Mouse (Mus musculus) CH12.LX (cell line): ENCODE measurements at regions not wholly inside any gene's neighbourhood (a gene's known extent, or its start where the extent isn't known, plus 50 kb on each side); places are given as distances from the start of the nearest gene placed in this dataset.

ENCODE experiments used
- DNase-seq: peaks from one replicate; pipeline ENCODE4 v3.0.0-alpha.2; 2013; ENCODE audit errors: extremely low read depth
- H3K27ac ChIP-seq: 2 replicates; pipeline ENCODE4 v1.5.1; 2012; ENCODE audit warnings: low read depth, mild to moderate bottlenecking, control low read depth, moderate library complexity; ENCODE audit not compliant: insufficient read depth
- H3K27me3 ChIP-seq: replicated peaks from 2 replicates; pipeline ENCODE3; 2012; ENCODE audit warnings: inconsistent platforms
- H3K36me3 ChIP-seq, 2 experiments: replicated peaks in 1 of 2; 2 replicates each; pipeline versions ENCODE3 to v1.6.1; 2012; ENCODE audit warnings: inconsistent platforms in 1 of 2, low read length in 1 of 2, mild to moderate bottlenecking in 1 of 2, mixed read lengths in 1 of 2, moderate library complexity in 1 of 2; ENCODE audit not compliant: control insufficient read depth in 1 of 2, insufficient read depth in 1 of 2
- H3K4me1 ChIP-seq, 2 experiments: 2 replicates each; pipeline ENCODE4 v1.6.1; 2012; ENCODE audit warnings: inconsistent platforms in 1 of 2, moderate library complexity in 1 of 2; ENCODE audit not compliant: insufficient read depth in 2 of 2, control insufficient read depth in 1 of 2
- H3K4me2 ChIP-seq: 2 replicates; pipeline ENCODE4 v1.6.1; 2012; ENCODE audit warnings: low read depth, mild to moderate bottlenecking, control low read depth; ENCODE audit not compliant: poor library complexity, insufficient read depth, severe bottlenecking
- H3K4me3 ChIP-seq, 3 experiments: fragments of 150-350 bp in 1 of 3; sonication (generic) in 1 of 3; replicated peaks in 1 of 3; 2 replicates each; pipeline versions ENCODE3 to v1.5.1; 2011 to 2012; ENCODE audit warnings: low read depth in 2 of 3, low read length in 2 of 3, mild to moderate bottlenecking in 2 of 3, moderate library complexity in 2 of 3, control low read depth in 1 of 3, improper control_type of control experiment in 1 of 3, inconsistent platforms in 1 of 3, mixed read lengths in 1 of 3; ENCODE audit not compliant: poor library complexity in 1 of 3
- H3K79me2 ChIP-seq: replicated peaks from 2 replicates; pipeline ENCODE4 v1.6.1; 2012; ENCODE audit warnings: mild to moderate bottlenecking, moderate library complexity; ENCODE audit not compliant: control insufficient read depth, poor library complexity, insufficient read depth, severe bottlenecking; ENCODE audit errors: extremely low read depth
- H3K9ac ChIP-seq: 2 replicates; pipeline ENCODE4 v1.6.1; 2012; ENCODE audit warnings: low read depth, mild to moderate bottlenecking, control low read depth, moderate library complexity; ENCODE audit not compliant: insufficient read depth
- H3K9me3 ChIP-seq: replicated peaks from 2 replicates; pipeline ENCODE3; 2012; ENCODE audit warnings: low read length, inconsistent platforms, mixed read lengths
- BHLHE40 ChIP-seq: IDR thresholded peaks from 2 replicates; pipeline ENCODE4 v1.6.1; 2011; ENCODE audit warnings: mild to moderate bottlenecking, low read depth, low read length, improper control_type of control experiment
- CHD2 ChIP-seq: IDR thresholded peaks from 2 replicates; pipeline ENCODE4 v1.6.1; 2011; ENCODE audit warnings: low read length, improper control_type of control experiment
- E2F4 ChIP-seq: IDR thresholded peaks from 2 replicates; pipeline ENCODE4 v1.6.1; 2011; ENCODE audit warnings: low read depth, low read length, improper control_type of control experiment; ENCODE audit not compliant: insufficient replicate concordance
- ETS1 ChIP-seq: conservative IDR thresholded peaks from 2 replicates; pipeline ENCODE4 v1.6.1; 2012; ENCODE audit warnings: low read depth, mild to moderate bottlenecking, inconsistent platforms, low read length, improper control_type of control experiment, moderate library complexity
- IRF4 ChIP-seq: IDR thresholded peaks from 2 replicates; pipeline ENCODE4 v1.6.1; 2014; ENCODE audit warnings: low read depth, mild to moderate bottlenecking, inconsistent platforms, low read length, improper control_type of control experiment
- JUN ChIP-seq: IDR thresholded peaks from 2 replicates; pipeline ENCODE4 v1.6.1; 2011; ENCODE audit warnings: low read depth, mild to moderate bottlenecking, low read length, improper control_type of control experiment, moderate library complexity; ENCODE audit not compliant: insufficient read depth
- MAFK ChIP-seq: IDR thresholded peaks from 2 replicates; pipeline ENCODE4 v1.6.1; 2011; ENCODE audit warnings: low read length, improper control_type of control experiment; ENCODE audit not compliant: insufficient replicate concordance
- NELFE ChIP-seq: IDR thresholded peaks from 2 replicates; pipeline ENCODE4 v1.6.1; 2011; ENCODE audit warnings: low read depth, low read length, improper control_type of control experiment
- PAX5 ChIP-seq: IDR thresholded peaks from 2 replicates; pipeline ENCODE4 v1.6.1; 2012; ENCODE audit warnings: low read length, inconsistent platforms, mixed read lengths
- RCOR1 ChIP-seq: conservative IDR thresholded peaks from 2 replicates; pipeline ENCODE4 v1.6.1; 2012; ENCODE audit warnings: low read depth, mild to moderate bottlenecking, inconsistent platforms, low read length, improper control_type of control experiment
- USF2 ChIP-seq: conservative IDR thresholded peaks from 2 replicates; pipeline ENCODE4 v1.6.1; 2011; ENCODE audit warnings: low read depth, low read length, improper control_type of control experiment
- ZMIZ1 ChIP-seq: IDR thresholded peaks from 2 replicates; pipeline ENCODE4 v1.6.1; 2012; ENCODE audit warnings: low read depth, mild to moderate bottlenecking, inconsistent platforms, low read length, improper control_type of control experiment
- dilution Hi-C: fragments of 300-500 bp; cut with MboI; formaldehyde crosslinking; loops from 2 replicates; pipeline ENCODE4 v1.14.3; 2020; ENCODE audit warnings: low sequenced_read_pairs; ENCODE audit not compliant: extremely low pct_unique_long_range_greater_than_20kb, extremely low pct_ligation_motif_present
- in situ Hi-C: fragments of 300-500 bp; cut with MboI; formaldehyde crosslinking; loops from 3 replicates; pipeline ENCODE4 v1.14.3; 2019; ENCODE audit warnings: low sequenced_read_pairs, low pct_ligation_motif_present, low pct_unique_long_range_greater_than_20kb, mixed read lengths

- Histone ChIP-seq H3K27me3 (peaks cover 82% of the 10 kb centered on the region), H3K9me3 (no peaks in the 10 kb centered on the region), H3K9ac (no peak overlapping the region)
- dilution Hi-C loops = no loop called here
- in situ Hi-C loops = no loop called here
- TF ChIP-seq USF2 (no peak), ZMIZ1 (no peak), BHLHE40 (no peak), IRF4 (no peak), MAFK (no peak), RCOR1 (no peak), ETS1 (no peak), PAX5 (no peak), CHD2 (no peak)
- TF ChIP-seq, all 38 proteins: peak for 0
- H3K36me3 ChIP-seq = no peaks in the 10 kb centered on the region
- no peak overlapping the region for H3K4me2 ChIP-seq
- H3K79me2 ChIP-seq = no peaks in the 10 kb centered on the region
- no peak overlapping the region for H3K4me3 ChIP-seq
- no peak overlapping the region for H3K27ac ChIP-seq
- no peaks in the 10 kb centered on the region for H3K4me1 ChIP-seq
- DNase-seq = no peak
Observed at GRCm38 (mm10) chr7:136016918-136017317, 300.8 kb upstream of the Mki67 start.

- in situ Hi-C loops (no loop called here), dilution Hi-C loops (no loop called here)
- Histone ChIP-seq H3K36me3 (no peaks in the 10 kb centered on the region), H3K4me1 (no peaks in the 10 kb centered on the region), H3K4me2 (no peak overlapping the region), H3K4me3 (no peak overlapping the region), H3K27ac (no peak overlapping the region), H3K27me3 (peaks cover 79% of the 10 kb centered on the region), H3K79me2 (no peaks in the 10 kb centered on the region), H3K9ac (no peak overlapping the region), H3K9me3 (no peaks in the 10 kb centered on the region)
- no peak for DNase-seq
- TF ChIP-seq JUN = no peak
- no peak for TF ChIP-seq CHD2
- TF ChIP-seq NELFE = no peak
- TF ChIP-seq ETS1 = no peak
Observed at GRCm38 (mm10) chr7:136020577-136020976, 304.4 kb upstream of the Mki67 start.

- Histone ChIP-seq H3K4me2 (no peak overlapping the region), H3K27me3 (peaks cover 79% of the 10 kb centered on the region), H3K9ac (no peak overlapping the region), H3K9me3 (no peaks in the 10 kb centered on the region), H3K4me3 (no peak overlapping the region), H3K36me3 (no peaks in the 10 kb centered on the region), H3K79me2 (no peaks in the 10 kb centered on the region), H3K4me1 (no peaks in the 10 kb centered on the region), H3K27ac (no peak overlapping the region)
- in situ Hi-C loops (no loop called here), dilution Hi-C loops (no loop called here)
- no peak for TF ChIP-seq E2F4
- no peak for DNase-seq
Observed at GRCm38 (mm10) chr7:136021071-136021470, 304.9 kb upstream of the Mki67 start.
